Mouse (Mus musculus) liver, postnatal 0 days (tissue): ENCODE measurements around the gene Prm3. TPM values are rescaled to one million over a fixed set of nuclear protein-coding genes. Genes with fewer than 3 reads are reported as not detected.
A peak's percentile ranks its signal among the peaks of the same experiment; 100 is the strongest.

Experiments
- ATAC-seq: fragments of 200-750 bp; cut with Nextera tagmentation; 2 replicates; pipeline ENCODE4 v1.8.0; 2017; ENCODE audit warnings: mild to moderate bottlenecking, moderate library complexity
- DNase-seq: peaks from one replicate; pipeline ENCODE4 v3.0.0-alpha.2; 2016
- H3K27ac ChIP-seq: fragments of 300-500 bp; sonication (generic); 2 replicates; pipeline ENCODE4 v1.5.1; 2014; ENCODE audit warnings: antibody characterized with exemption, moderate library complexity, mild to moderate bottlenecking, low read depth
- H3K27me3 ChIP-seq: fragments of 300-500 bp; sonication (generic); 2 replicates; pipeline ENCODE4 v1.6.1; 2014; ENCODE audit warnings: low read length, control low read depth, mixed read lengths; ENCODE audit not compliant: insufficient read depth
- H3K36me3 ChIP-seq: fragments of 300-500 bp; sonication (generic); replicated peaks from 2 replicates; pipeline ENCODE4 v1.6.1; 2014; ENCODE audit warnings: mild to moderate bottlenecking, control low read depth, low read length, moderate library complexity, mixed read lengths; ENCODE audit not compliant: insufficient read depth
- H3K4me1 ChIP-seq: fragments of 300-500 bp; sonication (generic); 2 replicates; pipeline ENCODE4 v1.6.1; 2014; ENCODE audit warnings: antibody characterized with exemption, mild to moderate bottlenecking, control low read depth; ENCODE audit not compliant: insufficient read depth
- H3K4me2 ChIP-seq: fragments of 300-500 bp; sonication (generic); 2 replicates; pipeline ENCODE4 v1.6.1; 2014; ENCODE audit warnings: low read depth, mild to moderate bottlenecking, low read length, moderate library complexity, mixed read lengths
- H3K4me3 ChIP-seq: fragments of 300-500 bp; sonication (generic); 2 replicates; pipeline ENCODE4 v1.5.1; 2014; ENCODE audit warnings: low read depth, low read length
- H3K9ac ChIP-seq: fragments of 300-500 bp; sonication (generic); replicated peaks from 2 replicates; pipeline ENCODE4 v1.6.1; 2014; ENCODE audit warnings: mild to moderate bottlenecking, moderate library complexity
- H3K9me3 ChIP-seq: fragments of 300-500 bp; sonication (generic); 2 replicates; pipeline ENCODE4 v1.6.1; 2016; ENCODE audit warnings: mild to moderate bottlenecking, control low read depth, low read length, mixed read lengths
- CTCF ChIP-seq: sonication (generic); IDR thresholded peaks from 2 replicates; pipeline ENCODE4 v1.5.1; 2016; ENCODE audit warnings: antibody characterized with exemption, low read depth
- EP300 ChIP-seq: IDR thresholded peaks from 2 replicates; pipeline ENCODE4 v1.6.1; 2016; ENCODE audit warnings: antibody characterized with exemption, low read depth, mild to moderate bottlenecking
- WGBS: fragments of 180-500 bp; shearing (Covaris S2); extraction: QIAGEN DNeasy Blood & Tissue Kit; methylation state at CpG from one replicate; pipeline ENCODE4 v1.1.7; 2014; ENCODE audit not compliant: insufficient replicate concordance; 5-methylcytosine and 5-hydroxymethylcytosine counted together
- polyA plus RNA-seq: library from polyadenylated mRNA; unstranded; fragments of >200 nt; fragmentation: Nextera tagmentation; extraction: Ambion mirVana; gene quantifications from 2 replicates; pipeline ENCODE4 v1.2.1, GENCODE M21; 2015

Prm3 gene
- polyA plus RNA-seq, 1 experiment from 2014 or later = not detected

- Histone ChIP-seq H3K27ac (no peak overlapping the region), H3K9ac (no peak overlapping the region), H3K4me3 (no peak overlapping the region), H3K36me3 (no peaks in the 10 kb centered on the region), H3K4me1 (peaks cover 8% of the 10 kb centered on the region), H3K9me3 (no peaks in the 10 kb centered on the region), H3K27me3 (0 out of 2 replicates have a peak, but pooled peaks cover 4% of the 10 kb centered on the region), H3K4me2 (no peak overlapping the region)
- DNase-seq = no peak
- ATAC-seq = no peak
- TF ChIP-seq CTCF = no peak
- TF ChIP-seq EP300 = no peak
- 55% methylated on average over 6 of the region's 6 CpGs for WGBS
These were observed 27.0 kb downstream of the Prm3 start for GRCm38 (mm10) chr16:10763540-10764264.

GRCm38 (mm10) chr16:10762569-10763180 is 28.0 kb downstream of the Prm3 start:
- no peak for ATAC-seq
- no peak overlapping the region for H3K9ac ChIP-seq
- H3K4me2 ChIP-seq = no peak overlapping the region
- WGBS = 69% methylated on average over 5 of the region's 5 CpGs
- DNase-seq = no peak
- TF ChIP-seq CTCF (no peak), EP300 (no peak)
- no peak overlapping the region for H3K4me3 ChIP-seq
- no peaks in the 10 kb centered on the region for H3K36me3 ChIP-seq
- no peak overlapping the region for H3K27ac ChIP-seq
- no peaks in the 10 kb centered on the region for H3K9me3 ChIP-seq
- no peaks in the 10 kb centered on the region for H3K4me1 ChIP-seq
- 0 out of 2 replicates have a peak, but pooled peaks cover 4% of the 10 kb centered on the region for H3K27me3 ChIP-seq

- Histone ChIP-seq H3K9me3 (no peaks in the 10 kb centered on the region), H3K4me1 (no peaks in the 10 kb centered on the region), H3K9ac (no peak overlapping the region), H3K27me3 (0 out of 2 replicates have a peak, but pooled peaks cover 4% of the 10 kb centered on the region), H3K36me3 (no peaks in the 10 kb centered on the region), H3K4me3 (no peak overlapping the region), H3K4me2 (no peak overlapping the region), H3K27ac (no peak overlapping the region)
- 72% methylated on average over 8 of the region's 8 CpGs for WGBS
- ATAC-seq (no peak), DNase-seq (no peak)
- TF ChIP-seq EP300 (no peak), CTCF (no peak)
These were observed 29.5 kb downstream of the Prm3 start for GRCm38 (mm10) chr16:10761182-10761581.

- Histone ChIP-seq H3K27me3 (no peaks in the 10 kb centered on the region), H3K4me3 (no peak overlapping the region), H3K9ac (no peak overlapping the region), H3K27ac (no peak overlapping the region), H3K4me1 (no peaks in the 10 kb centered on the region), H3K4me2 (no peak overlapping the region), H3K9me3 (no peaks in the 10 kb centered on the region), H3K36me3 (no peaks in the 10 kb centered on the region)
- TF ChIP-seq EP300 = no peak
- TF ChIP-seq CTCF = no peak
- ATAC-seq = no peak
- WGBS = 54% methylated on average over 6 of the region's 6 CpGs
- no peak for DNase-seq
These were observed 34.5 kb downstream of the Prm3 start for GRCm38 (mm10) chr16:10756168-10756567.

GRCm38 (mm10) chr16:10754521-10755296 is 36.0 kb downstream of the Prm3 start:
- H3K4me1 ChIP-seq = no peaks in the 10 kb centered on the region
- 82% methylated on average over 3 of the region's 3 CpGs for WGBS
- H3K4me3 ChIP-seq = no peak overlapping the region
- TF ChIP-seq EP300 (no peak), CTCF (no peak)
- H3K36me3 ChIP-seq = no peaks in the 10 kb centered on the region
- H3K9me3 ChIP-seq = no peaks in the 10 kb centered on the region
- DNase-seq = no peak
- H3K9ac ChIP-seq = no peak overlapping the region
- H3K27ac ChIP-seq = no peak overlapping the region
- peak; percentile 40; the same call in 1 of the 2 replicates for ATAC-seq
- no peaks in the 10 kb centered on the region for H3K27me3 ChIP-seq
- no peak overlapping the region for H3K4me2 ChIP-seq

- no peaks in the 10 kb centered on the region for H3K27me3 ChIP-seq
- no peak for ATAC-seq
- H3K4me2 ChIP-seq = no peak overlapping the region
- TF ChIP-seq EP300 (no peak), CTCF (no peak)
- no peak for DNase-seq
- H3K9ac ChIP-seq = no peak overlapping the region
- H3K4me1 ChIP-seq = no peaks in the 10 kb centered on the region
- no peaks in the 10 kb centered on the region for H3K36me3 ChIP-seq
- 70% methylated on average over 7 of the region's 7 CpGs for WGBS
- no peaks in the 10 kb centered on the region for H3K9me3 ChIP-seq
- no peak overlapping the region for H3K4me3 ChIP-seq
- no peak overlapping the region for H3K27ac ChIP-seq
These were observed 40.9 kb downstream of the Prm3 start for GRCm38 (mm10) chr16:10749824-10750223.
